Mouse (Mus musculus) MEL (cell line): Measurements from ENCODE around the gene Ifngr2. TPM values are rescaled to one million over a fixed set of nuclear protein-coding genes. Genes with fewer than 3 reads are reported as not detected.

Experiments
- DNase-seq: peaks from one replicate; pipeline ENCODE4 v3.0.0; 2011; ENCODE audit warnings: low read depth, low spot score
- H3K27ac ChIP-seq: 2 replicates; pipeline ENCODE4 v1.5.1; 2012; ENCODE audit warnings: low read depth, mild to moderate bottlenecking, control low read depth, low read length, moderate library complexity; ENCODE audit not compliant: control insufficient read depth
- H3K27me3 ChIP-seq, 2 experiments: fragments of 150-350 bp in 1 of 2; sonication (generic) in 1 of 2; 2 replicates each; pipeline ENCODE4 v1.6.1; 2012; ENCODE audit warnings: low read length in 2 of 2, mild to moderate bottlenecking in 2 of 2, improper control_type of control experiment in 1 of 2, moderate library complexity in 1 of 2; ENCODE audit not compliant: insufficient read depth in 2 of 2, control insufficient read depth in 1 of 2
- H3K36me3 ChIP-seq, 2 experiments: 2 replicates each; pipeline ENCODE4 v1.6.1; 2012 to 2014; ENCODE audit warnings: low read length in 2 of 2, improper control_type of control experiment in 1 of 2, inconsistent platforms in 1 of 2, mild to moderate bottlenecking in 1 of 2; ENCODE audit not compliant: insufficient read depth in 2 of 2, control insufficient read depth in 1 of 2
- H3K4me1 ChIP-seq, 2 experiments: fragments of 150-350 bp in 1 of 2; sonication (generic) in 1 of 2; 2 replicates each; pipeline ENCODE4 v1.6.1; 2012; ENCODE audit warnings: low read length in 2 of 2, improper control_type of control experiment in 1 of 2, mild to moderate bottlenecking in 1 of 2; ENCODE audit not compliant: insufficient read depth in 2 of 2, control insufficient read depth in 1 of 2
- H3K4me3 ChIP-seq, 2 experiments: fragments of 150-350 bp in 1 of 2; sonication (generic) in 1 of 2; 2 replicates each; pipeline ENCODE4 v1.5.1; 2012; ENCODE audit warnings: low read depth in 2 of 2, low read length in 2 of 2, mild to moderate bottlenecking in 2 of 2, moderate library complexity in 2 of 2, control low read depth in 1 of 2, improper control_type of control experiment in 1 of 2; ENCODE audit not compliant: control insufficient read depth in 1 of 2, insufficient read depth in 1 of 2
- H3K79me2 ChIP-seq: 2 replicates; pipeline ENCODE4 v1.6.1; 2012; ENCODE audit warnings: mild to moderate bottlenecking, low read length, moderate library complexity; ENCODE audit not compliant: control insufficient read depth, poor library complexity, insufficient read depth
- H3K9ac ChIP-seq: 2 replicates; pipeline ENCODE4 v1.6.1; 2012; ENCODE audit warnings: low read depth, mild to moderate bottlenecking, control low read depth, low read length, moderate library complexity; ENCODE audit not compliant: control insufficient read depth, poor library complexity, severe bottlenecking
- H3K9me3 ChIP-seq: fragments of 150-350 bp; sonication (generic); replicated peaks from 2 replicates; pipeline ENCODE4 v1.6.1; 2012; ENCODE audit warnings: mild to moderate bottlenecking, low read length, improper control_type of control experiment, moderate library complexity; ENCODE audit not compliant: insufficient read depth
- E2F4 ChIP-seq: IDR thresholded peaks from 2 replicates; pipeline ENCODE4 v1.6.1; 2011; ENCODE audit warnings: low read depth, low read length, improper control_type of control experiment, borderline replicate concordance
- EP300 ChIP-seq, 2 experiments: IDR thresholded peaks; 2 replicates each; pipeline ENCODE4 v1.6.1; 2011; ENCODE audit warnings: improper control_type of control experiment in 2 of 2, low read length in 2 of 2, low read depth in 1 of 2, mild to moderate bottlenecking in 1 of 2
- ETS1 ChIP-seq: IDR thresholded peaks from 2 replicates; pipeline ENCODE4 v1.6.1; 2012; ENCODE audit warnings: low read depth, mild to moderate bottlenecking, inconsistent platforms, low read length, improper control_type of control experiment, moderate library complexity
- GATA1 ChIP-seq: IDR thresholded peaks from 2 replicates; pipeline ENCODE4 v1.6.1; 2011; ENCODE audit warnings: low read depth, low read length, improper control_type of control experiment
- HCFC1 ChIP-seq: IDR thresholded peaks from 2 replicates; pipeline ENCODE4 v1.6.1; 2012; ENCODE audit warnings: low read depth, mild to moderate bottlenecking, inconsistent platforms, low read length, improper control_type of control experiment, moderate library complexity
- MAFK ChIP-seq: IDR thresholded peaks from 2 replicates; pipeline ENCODE4 v1.6.1; 2011; ENCODE audit warnings: low read depth, mild to moderate bottlenecking, low read length, improper control_type of control experiment, borderline replicate concordance
- MAX ChIP-seq: IDR thresholded peaks from 2 replicates; pipeline ENCODE4 v1.6.1; 2011; ENCODE audit warnings: low read length, improper control_type of control experiment
- MAZ ChIP-seq: IDR thresholded peaks from 2 replicates; pipeline ENCODE4 v1.6.1; 2012; ENCODE audit warnings: low read depth, mild to moderate bottlenecking, inconsistent platforms, low read length, improper control_type of control experiment
- MEF2A ChIP-seq: IDR thresholded peaks from 2 replicates; pipeline ENCODE4 v1.6.1; 2014; ENCODE audit warnings: low read depth, mild to moderate bottlenecking, inconsistent platforms, low read length, improper control_type of control experiment; ENCODE audit not compliant: poor library complexity, insufficient replicate concordance, severe bottlenecking; ENCODE audit errors: extremely low read depth
- MXI1 ChIP-seq: IDR thresholded peaks from 2 replicates; pipeline ENCODE4 v1.6.1; 2011; ENCODE audit warnings: mild to moderate bottlenecking, low read depth, low read length, improper control_type of control experiment
- NELFE ChIP-seq: IDR thresholded peaks from 2 replicates; pipeline ENCODE4 v1.6.1; 2011; ENCODE audit warnings: low read depth, low read length, improper control_type of control experiment
- NRF1 ChIP-seq: IDR thresholded peaks from 2 replicates; pipeline ENCODE4 v1.6.1; 2014; ENCODE audit warnings: low read depth, mild to moderate bottlenecking, inconsistent platforms, low read length, improper control_type of control experiment, moderate library complexity; ENCODE audit not compliant: poor library complexity, insufficient read depth, severe bottlenecking
- RAD21 ChIP-seq: IDR thresholded peaks from 2 replicates; pipeline ENCODE4 v1.6.1; 2011; ENCODE audit warnings: mild to moderate bottlenecking, low read depth, low read length, improper control_type of control experiment
- RCOR1 ChIP-seq: IDR thresholded peaks from 2 replicates; pipeline ENCODE4 v1.6.1; 2012; ENCODE audit warnings: low read depth, mild to moderate bottlenecking, inconsistent platforms, low read length, improper control_type of control experiment
- SIN3A ChIP-seq: IDR thresholded peaks from 2 replicates; pipeline ENCODE4 v1.6.1; 2012; ENCODE audit warnings: low read length, improper control_type of control experiment, inconsistent platforms
- TAL1 ChIP-seq: IDR thresholded peaks from 2 replicates; pipeline ENCODE4 v1.6.1; 2012; ENCODE audit warnings: mild to moderate bottlenecking, inconsistent platforms, low read length, moderate library complexity, mixed read lengths
- TCF12 ChIP-seq: IDR thresholded peaks from 2 replicates; pipeline ENCODE4 v1.6.1; 2014; ENCODE audit warnings: low read depth, mild to moderate bottlenecking, inconsistent platforms, low read length, improper control_type of control experiment, moderate library complexity
- UBTF ChIP-seq: IDR thresholded peaks from 2 replicates; pipeline ENCODE4 v1.6.1; 2012; ENCODE audit warnings: low read depth, mild to moderate bottlenecking, inconsistent platforms, low read length, improper control_type of control experiment, moderate library complexity, borderline replicate concordance; ENCODE audit not compliant: insufficient read depth
- USF1 ChIP-seq: IDR thresholded peaks from 2 replicates; pipeline ENCODE4 v1.6.1; 2014; ENCODE audit warnings: low read depth, mild to moderate bottlenecking, inconsistent platforms, low read length, improper control_type of control experiment, moderate library complexity
- USF2 ChIP-seq, 2 experiments: IDR thresholded peaks; 2 replicates each; pipeline ENCODE4 v1.6.1; 2011 to 2012; ENCODE audit warnings: improper control_type of control experiment in 2 of 2, low read length in 2 of 2, borderline replicate concordance in 1 of 2, inconsistent platforms in 1 of 2, low read depth in 1 of 2, mild to moderate bottlenecking in 1 of 2; ENCODE audit not compliant: insufficient read depth in 1 of 2
- ZKSCAN1 ChIP-seq: IDR thresholded peaks from 2 replicates; pipeline ENCODE4 v1.6.1; 2012; ENCODE audit warnings: low read depth, mild to moderate bottlenecking, inconsistent platforms, low read length, improper control_type of control experiment, moderate library complexity
- ZMIZ1 ChIP-seq: IDR thresholded peaks from 2 replicates; pipeline ENCODE4 v1.6.1; 2012; ENCODE audit warnings: low read depth, mild to moderate bottlenecking, inconsistent platforms, low read length, improper control_type of control experiment, moderate library complexity
- ZNF384 ChIP-seq: IDR thresholded peaks from 2 replicates; pipeline ENCODE4 v1.6.1; 2012; ENCODE audit warnings: low read depth, mild to moderate bottlenecking, inconsistent platforms, low read length, improper control_type of control experiment
- polyA plus RNA-seq, 2 experiments: library from polyadenylated mRNA; stranded (reverse) in 1 of 2; unstranded in 1 of 2; fragments of >175 nt in 1 of 2; fragments of >200 nt in 1 of 2; gene quantifications; 2 replicates each; pipeline versions ENCODE4 v1.2.1 to v1.2.4; 2012; ENCODE audit warnings: low replicate concordance in 2 of 2, low read depth in 1 of 2; ENCODE audit not compliant: insufficient read length in 2 of 2, insufficient read depth in 1 of 2, missing spikeins in 1 of 2
- total RNA-seq: library from RNA; depleted of rRNA; stranded (reverse); fragments of 300-350 nt; gene quantifications from 2 replicates; pipeline ENCODE4 v1.2.3, GENCODE M21; 2012

Gene Ifngr2
- total and polyA plus RNA-seq, 3 experiments = 2.8 to 11.0 TPM; not detected in 1

DNA sequence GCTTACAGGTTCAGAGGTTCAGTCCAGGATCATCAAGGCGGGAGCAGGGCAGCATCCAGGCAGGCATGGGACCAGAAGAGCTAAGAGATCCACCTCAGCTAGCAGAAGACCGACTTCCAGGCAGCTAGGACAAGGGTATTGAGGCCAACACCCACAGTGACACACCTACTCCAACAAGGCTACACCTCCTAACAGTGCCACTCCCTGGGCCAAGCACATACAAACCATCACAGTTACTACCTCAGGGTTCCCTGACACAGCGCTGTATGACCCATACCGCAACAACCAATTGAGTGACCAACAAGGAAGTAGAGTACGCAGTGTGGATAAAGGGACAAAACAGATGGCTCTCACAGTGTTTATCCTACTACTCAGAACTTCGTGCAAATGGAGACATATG lies 10.5 kb upstream of the Ifngr2 start:
- Histone ChIP-seq H3K4me1 (peaks cover 18 to 56% of the 10 kb centered on the region in 2 experiments), H3K79me2 (no peaks in the 10 kb centered on the region), H3K27ac (no peak overlapping the region), H3K27me3 (no peaks in the 10 kb centered on the region), H3K4me3 (no peak overlapping the region), H3K36me3 (peaks cover 0 to 37% of the 10 kb centered on the region in 2 experiments; a peak in 2 of 4 replicates), H3K9me3 (no peaks in the 10 kb centered on the region), H3K9ac (no peak overlapping the region)
- no peak for TF ChIP-seq GATA1
- no peak for TF ChIP-seq SIN3A
- no peak for TF ChIP-seq UBTF
- TF ChIP-seq MAZ = no peak
- no peak for TF ChIP-seq ZNF384
- TF ChIP-seq E2F4 = no peak
- no peak for TF ChIP-seq MXI1
- TF ChIP-seq NELFE = no peak
- TF ChIP-seq HCFC1 = no peak
- TF ChIP-seq ZMIZ1 = no peak
- no peak for TF ChIP-seq RAD21
- TF ChIP-seq MEF2A = no peak
- TF ChIP-seq USF2 (IDR thresholded peaks at IDR 0.05; ENCODE audit: borderline replicate concordance in 1 of 2, insufficient read depth in 1 of 2, low read depth in 1 of 2, low read length in 2 of 2) = no peak
- TF ChIP-seq MAFK = no peak
- no peak for TF ChIP-seq ZKSCAN1
- no peak for DNase-seq

DNA sequence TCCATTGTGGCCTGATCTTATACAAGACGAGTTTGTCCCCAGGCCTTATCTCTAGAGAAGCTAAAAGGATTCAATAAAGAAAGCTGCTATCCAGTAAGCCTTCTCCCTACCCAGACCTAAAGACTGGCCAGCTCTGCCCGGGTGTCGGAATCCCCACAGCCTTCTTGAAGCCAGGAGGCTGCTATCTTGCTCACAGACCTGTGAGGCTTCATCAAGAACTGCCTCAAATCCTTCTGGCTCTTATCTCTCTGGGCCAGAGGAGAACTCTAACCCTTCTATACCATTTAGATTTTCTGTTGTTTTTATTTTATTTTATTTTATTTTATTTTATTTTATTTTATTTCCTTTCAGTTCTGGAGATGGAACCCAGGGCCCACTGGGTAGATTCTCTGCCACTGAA lies 9.8 kb upstream of the Ifngr2 start:
- Histone ChIP-seq H3K4me3 (no peak overlapping the region), H3K9ac (no peak overlapping the region), H3K4me1 (peaks cover 20 to 62% of the 10 kb centered on the region in 2 experiments), H3K9me3 (no peaks in the 10 kb centered on the region), H3K36me3 (peaks cover 0 to 36% of the 10 kb centered on the region in 2 experiments; a peak in 2 of 4 replicates)
- DNase-seq = peak; percentile 62
- TF ChIP-seq UBTF (no peak), USF2 (IDR thresholded peaks at IDR 0.05; ENCODE audit: borderline replicate concordance in 1 of 2, insufficient read depth in 1 of 2, low read depth in 1 of 2, low read length in 2 of 2) (no peak), ETS1 (peak; percentile 58), TCF12 (peak; percentile 90), MEF2A (no peak), ZKSCAN1 (peak; percentile 59; the same call in 1 of the 2 replicates), TAL1 (peak; percentile 69), SIN3A (0 out of 2 replicates have a peak, but pooled peaks have one; percentile 28), USF1 (no peak), MAX (no peak), NRF1 (no peak), RCOR1 (peak; percentile 86), GATA1 (peak; percentile 77), RAD21 (no peak), EP300 (IDR thresholded peaks at IDR 0.05; ENCODE audit: low read depth in 1 of 2, low read length in 2 of 2) (peak; percentile 67 to 72), MAFK (no peak)
- TF ChIP-seq, all 39 proteins: peak for 8
- H3K27me3 ChIP-seq = no peaks in the 10 kb centered on the region
- H3K79me2 ChIP-seq = no peaks in the 10 kb centered on the region
- no peak overlapping the region for H3K27ac ChIP-seq
